Mouse (Mus musculus) MEL-GATA-1-ER (cell line): Measurements from ENCODE around the gene Milr1.
"Not testable (repeated sequence)": the region's sequence is repeated elsewhere in the genome, so short reads cannot be mapped to it uniquely, and the experiment has no call there.

Experiments used
- DNase-seq: peaks from one replicate; pipeline ENCODE4 v3.0.0-alpha.2; 2012; ENCODE audit warnings: low read depth; ENCODE audit errors: extremely low read depth

The Milr1 gene

DNA sequence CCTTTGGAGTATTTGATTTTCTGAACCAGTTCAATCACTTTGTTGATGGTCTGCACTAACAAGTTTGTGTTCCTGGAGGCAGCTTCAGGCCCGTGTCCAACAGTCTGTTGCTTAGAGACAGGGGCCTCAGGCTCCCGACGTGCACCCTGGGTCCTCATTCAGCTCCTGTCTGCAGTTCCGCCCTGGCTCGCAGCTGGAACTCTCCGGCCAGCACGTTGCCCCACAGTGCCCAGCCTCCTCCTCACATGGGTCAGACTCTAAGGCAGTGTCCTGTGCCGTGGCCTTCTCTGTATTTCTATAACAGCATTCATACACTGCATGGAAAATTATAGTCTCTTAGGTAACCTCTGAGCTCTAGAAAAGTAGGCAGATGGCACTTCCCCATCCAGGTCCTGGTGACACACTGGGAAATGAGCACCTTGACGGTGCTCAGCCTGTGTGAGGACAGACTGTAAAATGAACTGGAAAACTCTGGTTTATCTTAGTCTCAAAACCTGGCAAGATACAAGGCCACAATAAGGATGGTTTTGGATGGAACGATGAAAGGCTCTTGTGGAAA, 51.1 kb downstream of the Milr1 start:
- DNase-seq = no peak

DNA sequence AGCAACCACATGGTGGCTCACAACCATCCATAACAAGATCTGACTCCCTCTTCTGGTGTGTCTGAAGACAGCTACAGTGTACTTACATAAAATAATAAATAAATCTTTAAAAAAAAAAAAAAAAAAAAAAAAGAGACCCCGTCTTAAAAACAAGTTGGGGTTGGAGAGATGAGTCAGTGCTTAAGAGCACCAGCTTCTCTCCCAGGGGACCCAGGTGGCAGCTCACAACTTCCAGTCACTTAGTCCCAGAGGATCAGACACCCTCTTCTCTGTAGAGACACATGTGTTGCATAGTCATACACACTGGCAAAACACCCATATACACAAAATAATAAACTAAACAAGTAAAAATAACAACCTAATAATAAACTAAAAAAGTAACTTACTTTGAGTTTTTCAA, 56.4 kb downstream of the Milr1 start:
- DNase-seq = not testable (repeated sequence)

GRCm38 (mm10) chr11:106812410-106813136, 61.5 kb downstream of the Milr1 start:
- DNase-seq = no peak

- DNase-seq = no peak
Measured at GRCm38 (mm10) chr11:106814601-106815320, 63.7 kb downstream of the Milr1 start.

GRCm38 (mm10) chr11:106815331-106815730, 64.3 kb downstream of the Milr1 start:
- DNase-seq = no peak

- DNase-seq = no peak
Measured at GRCm38 (mm10) chr11:106815761-106816160, 64.7 kb downstream of the Milr1 start.

DNA sequence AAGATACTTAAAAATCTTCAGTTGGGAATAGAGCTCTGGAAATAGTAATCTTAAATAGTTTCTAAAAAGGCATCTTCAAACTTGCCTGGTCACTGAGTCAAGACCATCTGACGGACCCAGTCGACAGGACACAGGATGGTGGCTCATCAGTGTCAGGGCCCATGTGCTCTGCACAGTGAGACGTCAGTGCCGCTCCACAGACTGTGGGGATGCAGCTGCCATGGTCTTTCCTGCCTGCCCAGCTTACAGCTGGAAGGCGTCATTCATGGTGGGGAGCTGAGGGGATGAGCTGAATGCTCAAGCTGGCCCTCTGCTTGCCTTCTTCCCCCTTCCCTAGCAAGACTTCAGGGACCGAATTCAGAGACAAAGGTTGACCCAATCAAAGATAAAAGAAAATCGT, 65.3 kb downstream of the Milr1 start:
- no peak for DNase-seq

GRCm38 (mm10) chr11:106817156-106817555, 66.1 kb downstream of the Milr1 start:
- DNase-seq = no peak

DNA sequence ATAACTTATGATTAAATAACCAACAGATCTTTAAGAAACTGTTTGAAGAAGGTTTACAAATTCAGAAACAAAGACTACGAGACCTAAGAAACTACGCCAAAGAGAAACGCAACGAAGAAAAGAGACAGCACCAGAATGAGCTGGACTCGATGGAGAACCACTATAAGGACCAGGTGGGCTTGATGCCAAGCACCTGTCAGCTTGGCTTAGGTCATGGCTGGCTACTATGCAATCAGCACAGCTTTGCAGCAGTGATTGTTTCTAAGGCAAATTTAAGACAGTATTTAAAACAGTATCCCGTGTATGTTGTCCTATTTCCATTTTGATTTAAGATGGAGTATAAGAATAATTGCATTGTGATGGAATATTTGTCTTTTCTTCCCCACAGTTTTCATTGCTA, 66.8 kb downstream of the Milr1 start:
- no peak for DNase-seq

DNA sequence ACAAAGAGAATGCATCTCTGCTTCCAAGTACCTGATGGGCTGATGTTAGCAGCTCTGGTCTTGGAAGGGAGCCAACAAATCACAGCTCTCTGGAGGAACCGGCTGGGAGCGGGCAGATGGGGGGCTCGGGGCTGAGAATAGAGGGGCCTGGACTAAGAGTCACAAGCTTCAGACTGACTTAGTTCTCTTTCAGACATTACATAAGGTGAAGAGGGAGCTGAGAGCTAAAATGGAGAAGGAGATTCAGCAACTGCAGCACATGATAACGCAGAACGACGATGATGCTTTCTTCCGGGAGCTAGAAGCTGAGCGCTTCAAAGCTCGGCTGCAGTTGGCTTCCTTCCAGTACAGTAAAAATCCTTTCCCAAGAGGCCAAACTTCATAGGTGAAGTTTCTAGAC, 67.3 kb downstream of the Milr1 start:
- DNase-seq = no peak
